Mouse (Mus musculus) liver, adult 2 months (tissue): ENCODE data around the gene Ptk6.

Source experiments
- CTCF ChIP-seq: fragments of 200-500 bp; IDR thresholded peaks from 2 replicates; pipeline ENCODE4 v1.5.1; 2011; ENCODE audit warnings: low read depth, low read length, control low read depth
- POLR2A ChIP-seq: fragments of 200-500 bp; IDR thresholded peaks from 2 replicates; pipeline ENCODE4 v1.6.1; 2011; ENCODE audit warnings: low read length, control low read depth; ENCODE audit not compliant: insufficient read depth; ENCODE audit errors: extremely low read depth

- no peak for TF ChIP-seq CTCF
- TF ChIP-seq POLR2A = no peak
These were observed 42.8 kb downstream of the Ptk6 start for GRCm38 (mm10) chr2:181159771-181160170.
